In the genomic region with DNA sequence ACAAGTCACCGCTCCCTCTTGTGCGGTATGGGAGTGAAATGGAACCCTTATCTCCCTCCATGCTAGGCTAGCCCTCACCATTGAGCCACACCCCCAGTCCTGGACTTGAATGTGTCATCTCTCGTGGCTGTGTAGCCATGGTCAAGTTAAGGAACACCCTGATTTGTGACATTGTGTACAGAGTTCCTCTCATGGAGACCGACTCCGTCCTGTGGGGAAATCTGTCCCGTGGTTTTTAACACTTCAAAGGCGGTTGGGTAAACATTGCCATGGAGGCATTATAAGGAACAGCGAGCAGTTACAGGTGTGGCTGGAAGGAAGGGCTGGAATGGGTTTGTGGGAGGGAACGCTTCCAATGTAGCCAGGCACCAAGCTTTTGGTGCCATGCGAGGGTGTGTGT, we compare ENCODE assay signal across 23 mouse cellular contexts. TPM values are rescaled to one million over a fixed set of nuclear protein-coding genes. Genes with fewer than 3 reads are reported as not detected.
DNase-seq lines count a peak whose midpoint lies in the region; ATAC-seq and TF ChIP-seq lines count a peak whose summit lies in the region.
"Had no signal": no experiment of that assay in that cellular context is flagged by ENCODE, and none has a peak within 500 bp of the region (broad histone marks: within the 10 kb centered on the region; RNA-seq: fewer than 3 reads in every experiment).

No protein-coding gene starts in this region.

- H3K27me3 ChIP-seq in liver, postnatal 0 days (ENCODE audit: insufficient read depth, low read length) = peaks cover under 1% of the 10 kb centered on the region; the same call in 1 of the 2 replicates
- H3K27me3 ChIP-seq in liver, embryonic 12.5 days (replicated peaks) = peaks cover 37% of the 10 kb centered on the region
- H3K27me3 ChIP-seq in intestine, embryonic 15.5 days (replicated peaks) = peaks cover 10% of the 10 kb centered on the region
- no peaks in the 10 kb centered on the region for H3K27me3 ChIP-seq in stomach, postnatal 0 days (ENCODE audit: control insufficient read depth, insufficient read depth, low read length)

- no peak overlapping the region for H3K27ac ChIP-seq in liver, postnatal 0 days (ENCODE audit: low read depth)
- H3K27ac ChIP-seq in liver, embryonic 12.5 days = no peak overlapping the region
- peak overlapping the region; percentile 56 for H3K27ac ChIP-seq in intestine, embryonic 15.5 days
- 0 out of 2 replicates have a peak overlapping the region, but pooled peaks have one; percentile 30 for H3K27ac ChIP-seq in stomach, postnatal 0 days (replicated peaks)
- H3K27ac ChIP-seq in gastrocnemius, adult 2 months = no peak overlapping the region
- H3K27ac ChIP-seq: embryonic facial prominence, embryonic 12.5 days; hindbrain, embryonic 12.5 days; limb, embryonic 13.5 days; liver, embryonic 15.5 days; midbrain, embryonic 15.5 days had no signal

- TF ChIP-seq EP300 in liver, postnatal 0 days (IDR thresholded peaks at IDR 0.05; ENCODE audit: low read depth) = no peak
- no peak for TF ChIP-seq EP300 in stomach, postnatal 0 days (optimal IDR thresholded peaks at IDR 0.05)

- ATAC-seq in liver, postnatal 0 days = peak; percentile 75
- no peak for ATAC-seq in liver, embryonic 12.5 days
- peak; percentile 77 for ATAC-seq in intestine, embryonic 15.5 days
- ATAC-seq in stomach, postnatal 0 days (ENCODE audit: low FRiP score, low TSS enrichment) = peak; percentile 91
- ATAC-seq: forebrain, embryonic 16.5 days; midbrain, embryonic 15.5 days had no signal

- no peaks in the 10 kb centered on the region for H3K36me3 ChIP-seq in liver, postnatal 0 days (replicated peaks; ENCODE audit: insufficient read depth, low read length)
- H3K36me3 ChIP-seq in liver, embryonic 12.5 days = no peaks in the 10 kb centered on the region
- H3K36me3 ChIP-seq in intestine, embryonic 15.5 days = no peaks in the 10 kb centered on the region
- no peaks in the 10 kb centered on the region for H3K36me3 ChIP-seq in stomach, postnatal 0 days (ENCODE audit: control insufficient read depth, insufficient read depth, low read length)
- H3K36me3 ChIP-seq: embryonic facial prominence, embryonic 12.5 days; hindbrain, embryonic 12.5 days; limb, embryonic 13.5 days; liver, embryonic 15.5 days; midbrain, embryonic 15.5 days had no signal

- peaks cover 3% of the 10 kb centered on the region; the same call in 1 of the 2 replicates for H3K4me1 ChIP-seq in liver, postnatal 0 days (ENCODE audit: insufficient read depth)
- no peaks in the 10 kb centered on the region for H3K4me1 ChIP-seq in liver, embryonic 12.5 days
- H3K4me1 ChIP-seq in intestine, embryonic 15.5 days (replicated peaks) = peaks cover 24% of the 10 kb centered on the region
- H3K4me1 ChIP-seq in stomach, postnatal 0 days (replicated peaks; ENCODE audit: control insufficient read depth, insufficient read depth) = no peaks in the 10 kb centered on the region
- H3K4me1 ChIP-seq: liver, embryonic 15.5 days; midbrain, embryonic 15.5 days had no signal

- TF ChIP-seq CTCF in liver, postnatal 0 days (IDR thresholded peaks at IDR 0.05; ENCODE audit: low read depth) = no peak
- no peak for TF ChIP-seq CTCF in stomach, postnatal 0 days (IDR thresholded peaks at IDR 0.05; ENCODE audit: low read depth)
- TF ChIP-seq CTCF in gastrocnemius, adult 2 months (IDR thresholded peaks at IDR 0.05) = no peak

- H3K4me3 ChIP-seq in liver, postnatal 0 days (ENCODE audit: low read depth, low read length) = no peak overlapping the region
- H3K4me3 ChIP-seq in liver, embryonic 12.5 days = no peak overlapping the region
- H3K4me3 ChIP-seq in intestine, embryonic 15.5 days (replicated peaks) = no peak overlapping the region
- no peak overlapping the region for H3K4me3 ChIP-seq in stomach, postnatal 0 days (ENCODE audit: low read depth, low read length)
- no peak overlapping the region for H3K4me3 ChIP-seq in gastrocnemius, adult 2 months
- H3K4me3 ChIP-seq: embryonic facial prominence, embryonic 12.5 days; erythroblast, embryonic 14.5 days; hindbrain, embryonic 12.5 days; limb, embryonic 13.5 days; liver, embryonic 15.5 days; midbrain, embryonic 15.5 days; myocyte had no signal

- H3K4me2 ChIP-seq in liver, postnatal 0 days (ENCODE audit: low read depth, low read length) = no peak overlapping the region
- H3K4me2 ChIP-seq in liver, embryonic 12.5 days = no peak overlapping the region
- H3K4me2 ChIP-seq in intestine, embryonic 15.5 days (replicated peaks) = no peak overlapping the region
- H3K4me2 ChIP-seq in stomach, postnatal 0 days (replicated peaks; ENCODE audit: low read depth) = no peak overlapping the region
- H3K4me2 ChIP-seq: embryonic facial prominence, embryonic 12.5 days; heart, embryonic 11.5 days; hindbrain, embryonic 12.5 days; limb, embryonic 13.5 days; liver, embryonic 15.5 days; midbrain, embryonic 15.5 days had no signal

- no peak overlapping the region for H3K9ac ChIP-seq in liver, postnatal 0 days (replicated peaks)
- H3K9ac ChIP-seq in liver, embryonic 12.5 days = no peak overlapping the region
- H3K9ac ChIP-seq in intestine, embryonic 15.5 days = no peak overlapping the region
- no peak overlapping the region for H3K9ac ChIP-seq in stomach, postnatal 0 days (ENCODE audit: low read length)
- H3K9ac ChIP-seq: embryonic facial prominence, embryonic 12.5 days; hindbrain, embryonic 12.5 days; limb, embryonic 13.5 days; liver, embryonic 15.5 days; midbrain, embryonic 15.5 days had no signal

- no peak for DNase-seq in liver, postnatal 0 days
- DNase-seq in lung, postnatal 10 days = peak; percentile 33
- peak; percentile 81 for DNase-seq in stomach, postnatal 0 days (ENCODE audit: low spot score)
- DNase-seq in gastrocnemius, adult 2 months = no peak
- DNase-seq in cerebellum, adult 8-10 months = no peak
- DNase-seq in heart, adult 8-10 months (ENCODE audit: low spot score) = no peak
- DNase-seq: cerebellum, adult 9-10 months; gastrocnemius, postnatal 36 days; heart, postnatal 10 days; layer of hippocampus, postnatal 36 days had no signal

- H3K9me3 ChIP-seq in liver, postnatal 0 days (ENCODE audit: low read length) = no peaks in the 10 kb centered on the region
- no peaks in the 10 kb centered on the region for H3K9me3 ChIP-seq in liver, embryonic 12.5 days (replicated peaks)
- no peaks in the 10 kb centered on the region for H3K9me3 ChIP-seq in intestine, embryonic 15.5 days
- H3K9me3 ChIP-seq in stomach, postnatal 0 days (ENCODE audit: control insufficient read depth, low read length) = no peaks in the 10 kb centered on the region
- H3K9me3 ChIP-seq: embryonic facial prominence, embryonic 12.5 days; hindbrain, embryonic 12.5 days; limb, embryonic 13.5 days; liver, embryonic 15.5 days; midbrain, embryonic 15.5 days had no signal

- 37% methylated on average over 10 of the region's 10 CpGs for WGBS in liver, postnatal 0 days (ENCODE audit: insufficient replicate concordance)
- WGBS in liver, embryonic 12.5 days (ENCODE audit: insufficient replicate concordance) = 42% methylated on average over 10 of the region's 10 CpGs
- WGBS in intestine, embryonic 15.5 days = 50% methylated on average over 10 of the region's 10 CpGs
- 36% methylated on average over 10 of the region's 10 CpGs for WGBS in stomach, postnatal 0 days

- intact Hi-C loops in gastrocnemius, adult 2 months (cut with DNase I) = no loop called here

RNA-seq across cellular contexts. Expression of a gene that starts 6.8 kb away (rescaled TPM):
- polyA plus RNA-seq in liver, postnatal 0 days (2015; fragmentation: Nextera tagmentation; extraction: Ambion mirVana) = 0.39 and 0.56 TPM in 2 replicates
- polyA plus RNA-seq in liver, embryonic 12.5 days (2016; fragmentation: Nextera tagmentation; extraction: Ambion mirVana) = 0.02 and 0.07 TPM in 2 replicates
- polyA plus RNA-seq in intestine, embryonic 15.5 days (2015; fragmentation: Nextera tagmentation; extraction: Ambion mirVana) = 4.2 and 4.5 TPM in 2 replicates
- polyA plus RNA-seq in stomach, postnatal 0 days (2015; fragmentation: Nextera tagmentation; extraction: Ambion mirVana) = 1.1 and 1.2 TPM in 2 replicates
- total RNA-seq in gastrocnemius, adult 2 months (2021) = under 1 TPM in 1 of 2 experiments, not detected in 1; 0.05 TPM
- total RNA-seq in heart, adult 8-10 months (2022) = 1 to 10 TPM in 3 of 4 experiments, under 1 TPM in 1; 0.78 to 2.1 (median 1.2) TPM
- total RNA-seq: megakaryocyte-erythroid progenitor cell, adult 5-6 weeks; MEL had no signal
- polyA plus RNA-seq: erythroblast, embryonic 14.5 days; myocyte had no signal

RNA-seq across cellular contexts. Expression of a gene that starts 18.9 kb away (rescaled TPM):
- polyA plus RNA-seq in liver, postnatal 0 days (2015; fragmentation: Nextera tagmentation; extraction: Ambion mirVana) = 0.04 and 0.05 TPM in 2 replicates
- 0.38 and 0.53 TPM in 2 replicates for polyA plus RNA-seq in liver, embryonic 12.5 days (2016; fragmentation: Nextera tagmentation; extraction: Ambion mirVana)
- 0.11 and 0.13 TPM in 2 replicates for polyA plus RNA-seq in intestine, embryonic 15.5 days (2015; fragmentation: Nextera tagmentation; extraction: Ambion mirVana)
- polyA plus RNA-seq in stomach, postnatal 0 days (2015; fragmentation: Nextera tagmentation; extraction: Ambion mirVana) = 0.17 and 0.22 TPM in 2 replicates
- under 1 TPM; 0.20 to 0.39 TPM for total RNA-seq in gastrocnemius, adult 2 months (2021)
- total RNA-seq in heart, adult 8-10 months (2022) = under 1 TPM; 0.49 to 0.90 (median 0.64) TPM
- total RNA-seq: megakaryocyte-erythroid progenitor cell, adult 5-6 weeks; MEL had no signal

Comparison
In these comparisons a context has a peak if more than half of its experiments do, and no peak if none do; other contexts are left out.
1. DNase-seq: peak in lung, postnatal 10 days (single experiment) and stomach, postnatal 0 days (single experiment); none in liver, postnatal 0 days (single experiment), gastrocnemius, adult 2 months (single experiment), cerebellum, adult 8-10 months (single experiment) and heart, adult 8-10 months (single experiment).
2. H3K27ac ChIP-seq: peak in intestine, embryonic 15.5 days (single experiment) and stomach, postnatal 0 days (single experiment); none in liver, postnatal 0 days (single experiment), liver, embryonic 12.5 days (single experiment) and gastrocnemius, adult 2 months (single experiment).